Mouse (Mus musculus) limb, embryonic 15.5 days (tissue): ENCODE data around the gene Zdhhc19. TPM values are rescaled to one million over a fixed set of nuclear protein-coding genes. Genes with fewer than 3 reads are reported as not detected.

ENCODE experiments used
- ATAC-seq: fragments of 200-750 bp; cut with Nextera tagmentation; 2 replicates; pipeline ENCODE4 v1.8.0; 2017; ENCODE audit warnings: low read depth, moderate TSS enrichment; ENCODE audit not compliant: insufficient number of reproducible peaks, low FRiP score, low TSS enrichment
- H3K27ac ChIP-seq: fragments of 300-500 bp; sonication (generic); 2 replicates; pipeline ENCODE4 v1.5.1; 2015; ENCODE audit warnings: moderate library complexity, mild to moderate bottlenecking, inconsistent platforms
- H3K27me3 ChIP-seq: fragments of 300-500 bp; sonication (generic); 2 replicates; pipeline ENCODE4 v1.6.1; 2015; ENCODE audit warnings: inconsistent platforms
- H3K36me3 ChIP-seq: fragments of 300-500 bp; sonication (generic); 2 replicates; pipeline ENCODE4 v1.6.1; 2015; ENCODE audit warnings: inconsistent platforms
- H3K4me1 ChIP-seq: fragments of 300-500 bp; sonication (generic); 2 replicates; pipeline ENCODE4 v1.6.1; 2015; ENCODE audit warnings: inconsistent platforms
- H3K4me2 ChIP-seq: fragments of 300-500 bp; sonication (generic); 2 replicates; pipeline ENCODE4 v1.6.1; 2015; ENCODE audit warnings: mild to moderate bottlenecking, inconsistent platforms
- H3K4me3 ChIP-seq: fragments of 300-500 bp; sonication (generic); 2 replicates; pipeline ENCODE4 v1.5.1; 2015; ENCODE audit warnings: mild to moderate bottlenecking, inconsistent platforms
- H3K9ac ChIP-seq: fragments of 300-500 bp; sonication (generic); 2 replicates; pipeline ENCODE4 v1.6.1; 2015; ENCODE audit warnings: inconsistent platforms
- H3K9me3 ChIP-seq: fragments of 300-500 bp; sonication (generic); 2 replicates; pipeline ENCODE4 v1.6.1; 2016; ENCODE audit warnings: inconsistent platforms
- WGBS: fragments of 180-500 bp; shearing (Covaris S2); methylation state at CpG from one replicate; pipeline ENCODE4 v1.1.7; 2015; 5-methylcytosine and 5-hydroxymethylcytosine counted together
- polyA plus RNA-seq: library from polyadenylated mRNA; unstranded; fragments of >200 nt; fragmentation: Nextera tagmentation; extraction: Ambion mirVana; gene quantifications from 2 replicates; pipeline ENCODE4 v1.2.1, GENCODE M21; 2015

Zdhhc19 gene
- polyA plus RNA-seq, 1 experiment from 2014 or later = not detected

DNA sequence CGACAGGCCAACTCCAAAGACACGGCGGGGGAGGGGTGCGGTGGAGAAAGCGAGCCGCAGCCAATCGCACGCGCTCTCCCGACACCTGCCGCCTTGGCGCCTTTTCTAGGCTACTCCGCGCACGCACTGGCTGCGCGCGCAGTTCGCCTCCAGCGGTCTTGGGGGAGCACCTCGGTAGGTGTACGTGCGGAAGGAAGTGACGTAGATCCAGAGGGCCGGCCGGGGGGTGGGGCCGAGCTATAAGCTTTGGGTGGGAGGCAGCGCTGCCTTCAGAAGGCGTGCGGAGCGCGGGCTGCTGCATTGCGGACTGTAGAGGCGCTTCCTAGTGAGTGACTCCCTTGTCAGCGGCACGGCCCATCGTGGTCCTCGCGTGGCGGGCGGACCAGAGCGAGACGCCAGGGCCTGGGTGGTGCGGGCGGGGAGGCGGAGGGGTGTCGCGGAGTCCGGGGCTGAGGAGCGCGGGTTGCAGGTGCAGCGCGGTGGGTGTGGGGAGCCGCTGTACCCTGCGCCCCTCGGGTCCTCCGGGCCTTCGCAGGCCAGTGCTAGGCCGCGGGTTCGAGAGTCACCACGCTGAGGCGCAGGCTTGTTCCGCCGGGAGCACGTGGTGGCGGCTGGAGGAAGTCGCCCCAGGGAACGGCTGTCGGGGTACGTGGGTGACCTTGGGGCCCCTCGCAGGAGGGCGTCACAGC, 112.8 kb downstream of the Zdhhc19 start, which contains the start of gene Tfrc:
TSS of gene Tfrc (plus strand) at position 209 of the 689 bp plus-strand sequence.
- peaks cover 13% of the 10 kb centered on the region; the same call in 1 of the 2 replicates for H3K4me1 ChIP-seq
- H3K9me3 ChIP-seq = no peaks in the 10 kb centered on the region
- under 1% methylated on average over 73 of the region's 73 CpGs for WGBS
- peak within 1 kb of the TSS; percentile 79 for H3K4me3 ChIP-seq
- H3K27me3 ChIP-seq = no peaks in the 10 kb centered on the region
- H3K36me3 ChIP-seq = no peaks in the 10 kb centered on the region
- H3K4me2 ChIP-seq = peak within 1 kb of the TSS; percentile 93
- ATAC-seq = peak; percentile 98
- peak within 1 kb of the TSS; percentile 88 for H3K27ac ChIP-seq
- peak within 1 kb of the TSS; percentile 72 for H3K9ac ChIP-seq

DNA sequence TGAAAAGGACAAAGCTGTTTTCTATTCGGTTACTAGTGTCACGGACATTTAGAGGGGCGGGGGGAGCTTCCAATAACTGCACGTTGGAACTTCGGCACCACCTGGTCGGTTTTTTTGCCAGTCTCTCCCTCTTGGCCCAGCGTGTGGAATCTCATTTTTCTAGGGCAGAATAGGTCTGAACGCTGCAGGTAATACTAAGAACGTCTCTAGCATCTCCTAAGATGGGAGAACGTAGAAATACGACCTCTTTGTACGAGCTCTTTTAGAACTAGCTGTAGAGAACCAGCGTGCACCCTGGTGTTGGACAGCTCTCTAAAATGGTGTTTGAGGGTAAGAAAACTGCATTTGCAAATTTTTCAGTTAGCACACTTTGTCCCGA, 113.3 kb downstream of the Zdhhc19 start:
- peak overlapping the region; percentile 88 for H3K27ac ChIP-seq
- H3K36me3 ChIP-seq = peaks cover under 1% of the 10 kb centered on the region; the same call in 1 of the 2 replicates
- H3K4me3 ChIP-seq = peak overlapping the region; percentile 79
- H3K4me2 ChIP-seq = peak overlapping the region; percentile 93
- 0% methylated on average over 14 of the region's 14 CpGs for WGBS
- no peak for ATAC-seq
- H3K27me3 ChIP-seq = no peaks in the 10 kb centered on the region
- peak overlapping the region; percentile 72 for H3K9ac ChIP-seq
- H3K9me3 ChIP-seq = no peaks in the 10 kb centered on the region
- peaks cover 13% of the 10 kb centered on the region; the same call in 1 of the 2 replicates for H3K4me1 ChIP-seq

DNA sequence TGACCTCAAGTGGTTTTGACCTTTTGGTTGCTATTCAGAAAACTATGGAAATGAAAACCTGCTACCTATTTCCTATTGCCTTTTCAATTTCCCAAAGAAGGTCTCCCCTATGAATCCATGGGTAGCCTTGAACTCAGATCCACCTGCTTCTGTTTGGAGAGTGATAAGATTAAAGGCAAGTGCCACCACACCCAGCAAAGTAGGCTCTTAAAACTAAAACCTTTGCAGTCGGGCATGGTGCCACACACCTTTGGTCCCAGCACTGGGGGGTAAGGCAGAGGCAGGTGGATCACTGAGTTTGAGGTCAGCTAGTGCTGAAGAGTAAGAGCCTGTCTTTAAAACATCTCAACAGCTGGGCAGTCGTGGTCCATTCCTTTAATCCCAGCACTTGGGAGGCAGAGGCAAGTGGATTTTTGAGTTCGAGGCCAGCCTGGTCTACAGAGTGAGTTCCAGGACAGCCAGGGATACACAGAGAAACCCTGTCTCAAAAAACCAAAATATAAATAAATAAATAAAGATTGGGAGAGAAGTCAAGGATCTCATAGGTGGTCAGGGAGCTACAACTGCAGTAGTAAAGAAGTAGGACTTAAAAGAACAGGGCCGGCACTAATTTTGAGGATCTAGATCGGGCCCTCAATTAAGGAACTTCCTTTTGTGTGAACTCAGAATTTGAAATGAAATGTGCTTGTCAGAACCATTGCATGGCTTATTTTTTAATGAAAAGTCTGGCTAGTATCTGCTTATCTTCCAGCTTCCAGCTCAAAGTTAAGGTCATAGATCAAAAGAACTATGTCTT, 114.6 kb downstream of the Zdhhc19 start:
- Histone ChIP-seq H3K9me3 (no peaks in the 10 kb centered on the region), H3K4me3 (peak overlapping the region; percentile 79; the same call in 1 of the 2 replicates), H3K9ac (no peak overlapping the region), H3K27me3 (no peaks in the 10 kb centered on the region), H3K4me2 (0 out of 2 replicates have a peak overlapping the region, but pooled peaks have one; percentile 93), H3K4me1 (peaks cover 13% of the 10 kb centered on the region; the same call in 1 of the 2 replicates), H3K36me3 (peaks cover 10% of the 10 kb centered on the region; the same call in 1 of the 2 replicates), H3K27ac (no peak overlapping the region)
- no peak for ATAC-seq
- 80% methylated on average over 5 of the region's 5 CpGs for WGBS

Other genes with a start within 250 kb of the Zdhhc19 start
- gene Fbxo45, start 249.1 kb upstream of the Zdhhc19 start, polyA plus RNA-seq = 9.5 and 11.6 TPM in 2 replicates
- 19.9 and 22.0 TPM in 2 replicates for gene Wdr53, start 249.0 kb upstream of the Zdhhc19 start, polyA plus RNA-seq
- 0.20 TPM in 1 of 2 replicates, not detected in the other for gene Smco1, start 224.8 kb upstream of the Zdhhc19 start, polyA plus RNA-seq
- 29.8 and 31.4 TPM in 2 replicates for gene Rnf168, start 218.8 kb upstream of the Zdhhc19 start, polyA plus RNA-seq
- 20.9 and 25.2 TPM in 2 replicates for gene Ubxn7, start 164.0 kb upstream of the Zdhhc19 start, polyA plus RNA-seq
- 0.12 and 0.46 TPM in 2 replicates for gene Tm4sf19, start 95.8 kb upstream of the Zdhhc19 start, polyA plus RNA-seq
- gene Tctex1d2, start 76.6 kb upstream of the Zdhhc19 start, polyA plus RNA-seq = 19.5 and 21.5 TPM in 2 replicates
- 46.6 and 48.5 TPM in 2 replicates for gene Pcyt1a, start 65.3 kb upstream of the Zdhhc19 start, polyA plus RNA-seq
- gene Slc51a, start 8.4 kb upstream of the Zdhhc19 start, polyA plus RNA-seq = 0.06 and 0.12 TPM in 2 replicates
- gene Tfrc, start 112.7 kb downstream of the Zdhhc19 start, polyA plus RNA-seq = 24.9 and 28.0 TPM in 2 replicates
- 13.9 and 14.5 TPM in 2 replicates for gene Tnk2, start 147.6 kb downstream of the Zdhhc19 start, polyA plus RNA-seq
- not detected in 2 replicates for gene Muc4, start 239.6 kb downstream of the Zdhhc19 start, polyA plus RNA-seq